In genomic region chr10:79788386-79789158, GRCm38 (mm10) we compare ENCODE assay signal across 8 mouse cellular contexts. TPM values are rescaled to one million over a fixed set of nuclear protein-coding genes. Genes with fewer than 3 reads are reported as not detected.
DNase-seq lines count a peak whose midpoint lies in the region; ATAC-seq and TF ChIP-seq lines count a peak whose summit lies in the region.

No protein-coding gene starts in this region.

- 29% methylated on average over 7 of the region's 7 CpGs for WGBS in cerebellum, adult 2 months
- WGBS in neural tube, embryonic 11.5 days: 32% methylated on average over 7 of the region's 7 CpGs

- TF ChIP-seq POLR2A in MEL (IDR thresholded peaks at IDR 0.05; ENCODE audit: control insufficient read depth in 1 of 2, insufficient read depth in 1 of 2, low read depth in 1 of 2, low read length in 2 of 2, poor library complexity in 1 of 2): no peak
- no peak for TF ChIP-seq POLR2A in cerebellum, adult 2 months (IDR thresholded peaks at IDR 0.05; ENCODE audit: borderline replicate concordance, insufficient read depth, low read length)

- TF ChIP-seq CTCF in MEL (IDR thresholded peaks at IDR 0.05 in 2 of 3, conservative IDR thresholded peaks at IDR 0.05 in 1 of 3; ENCODE audit: control insufficient read depth in 1 of 3, insufficient read depth in 1 of 3, low read depth in 2 of 3, low read length in 3 of 3, poor library complexity in 1 of 3, severe bottlenecking in 1 of 3): peak; percentile 66 to 96 (median 90)
- TF ChIP-seq CTCF in cerebellum, adult 2 months (IDR thresholded peaks at IDR 0.05; ENCODE audit: borderline replicate concordance, insufficient read depth, low read depth, low read length): peak; percentile 78

- no peak overlapping the region; the same call in 1 of the 2 replicates for H3K27ac ChIP-seq in MEL (ENCODE audit: control insufficient read depth, low read depth, low read length)
- no peak overlapping the region for H3K27ac ChIP-seq in cerebellum, adult 2 months (ENCODE audit: insufficient read depth, low read length)
- no peak overlapping the region for H3K27ac ChIP-seq in neural tube, embryonic 11.5 days (ENCODE audit: low read depth, low read length)

- DNase-seq in layer of hippocampus, adult 11-12 months (ENCODE audit: low spot score): peak; percentile 84
- DNase-seq in layer of hippocampus, adult 9-11 months: no peak
- peak; percentile 83 for DNase-seq in MEL (ENCODE audit: low read depth, low spot score)
- DNase-seq in cerebellum, adult 2 months: peak; percentile 70 to 84
- peak; percentile 82 for DNase-seq in left cerebral cortex, postnatal 4 days
- peak; percentile 75 for DNase-seq in neural tube, embryonic 11.5 days (ENCODE audit: low spot score)
- peak; percentile 72 to 79 for DNase-seq in thymus, postnatal 36 days

- ATAC-seq in granulocyte monocyte progenitor cell, adult 5-6 weeks (replicated peaks; ENCODE audit: poor library complexity, severe bottlenecking): peak; percentile 54
- no peak for ATAC-seq in neural tube, embryonic 11.5 days (ENCODE audit: insufficient read depth, low FRiP score, low TSS enrichment)

- H3K9me3 ChIP-seq in MEL (replicated peaks; ENCODE audit: insufficient read depth, low read length): no peaks in the 10 kb centered on the region
- H3K9me3 ChIP-seq in neural tube, embryonic 11.5 days (ENCODE audit: control insufficient read depth, low read length): no peaks in the 10 kb centered on the region

- H3K36me3 ChIP-seq in MEL (ENCODE audit: control insufficient read depth in 1 of 2, insufficient read depth in 2 of 2, low read length in 2 of 2): no peaks in the 10 kb centered on the region; a peak in 1 of 4 replicates
- H3K36me3 ChIP-seq in neural tube, embryonic 11.5 days (ENCODE audit: control insufficient read depth, insufficient read depth, low read length): no peaks in the 10 kb centered on the region

- TF ChIP-seq EP300 in MEL (IDR thresholded peaks at IDR 0.05; ENCODE audit: low read depth in 1 of 2, low read length in 2 of 2): no peak

- TF ChIP-seq RAD21 in MEL (IDR thresholded peaks at IDR 0.05; ENCODE audit: low read depth, low read length): peak; percentile 85

- H3K9ac ChIP-seq in MEL (ENCODE audit: control insufficient read depth, low read depth, low read length, poor library complexity, severe bottlenecking): peak overlapping the region; percentile 42
- H3K9ac ChIP-seq in neural tube, embryonic 11.5 days (ENCODE audit: low read length): no peak overlapping the region

- H3K4me3 ChIP-seq in MEL (ENCODE audit: control insufficient read depth in 1 of 2, insufficient read depth in 1 of 2, low read depth in 2 of 2, low read length in 2 of 2): peak overlapping the region in 1 of 2 experiments; percentile 29; a peak in 2 of 4 replicates
- H3K4me3 ChIP-seq in cerebellum, adult 2 months (replicated peaks; ENCODE audit: insufficient read depth, low read depth, low read length): no peak overlapping the region
- H3K4me3 ChIP-seq in neural tube, embryonic 11.5 days (ENCODE audit: low read depth, low read length): no peak overlapping the region

- no peaks in the 10 kb centered on the region for H3K27me3 ChIP-seq in MEL (ENCODE audit: control insufficient read depth in 1 of 2, insufficient read depth in 2 of 2, low read length in 2 of 2)
- no peaks in the 10 kb centered on the region for H3K27me3 ChIP-seq in cerebellum, adult 2 months (ENCODE audit: control insufficient read depth, insufficient read depth, low read length)
- peaks cover 3% of the 10 kb centered on the region; the same call in 1 of the 2 replicates for H3K27me3 ChIP-seq in neural tube, embryonic 11.5 days (ENCODE audit: control insufficient read depth, insufficient read depth, low read length)

- H3K79me2 ChIP-seq in MEL (ENCODE audit: control insufficient read depth, insufficient read depth, low read length, poor library complexity): no peaks in the 10 kb centered on the region

- H3K4me2 ChIP-seq in neural tube, embryonic 11.5 days (ENCODE audit: low read depth): no peak overlapping the region

- intact Hi-C loops in left cerebral cortex, postnatal 4 days (cut with DNase I): no loop called here

- peaks cover 0 to 10% of the 10 kb centered on the region in 2 experiments; a peak in 3 of 4 replicates for H3K4me1 ChIP-seq in MEL (ENCODE audit: control insufficient read depth in 1 of 2, insufficient read depth in 2 of 2, low read length in 2 of 2)
- peaks cover 10% of the 10 kb centered on the region for H3K4me1 ChIP-seq in cerebellum, adult 2 months (ENCODE audit: control insufficient read depth, insufficient read depth, low read length)
- H3K4me1 ChIP-seq in neural tube, embryonic 11.5 days (ENCODE audit: control insufficient read depth, insufficient read depth, low read length): 0 out of 2 replicates have a peak, but pooled peaks cover 4% of the 10 kb centered on the region

TF ChIP-seq in MEL, 35 proteins besides CTCF, POLR2A, EP300 and RAD21 (continues in another document):
- peak; percentile 9; the same call in 1 of the 2 replicates for TF ChIP-seq BHLHE40 (IDR thresholded peaks at IDR 0.05; ENCODE audit: borderline replicate concordance, low read depth, low read length)
- no peak for TF ChIP-seq ELF1 (IDR thresholded peaks at IDR 0.05; ENCODE audit: low read depth, low read length)
- TF ChIP-seq ZC3H11A (IDR thresholded peaks at IDR 0.05; ENCODE audit: low read depth, low read length): peak; percentile 69
- 0 out of 2 replicates have a peak, but pooled peaks have one; percentile 9 for TF ChIP-seq TCF12 (IDR thresholded peaks at IDR 0.05; ENCODE audit: low read depth, low read length)
- peak; percentile 41; the same call in 1 of the 2 replicates for TF ChIP-seq MXI1 (IDR thresholded peaks at IDR 0.05; ENCODE audit: low read depth, low read length)
- TF ChIP-seq HCFC1 (IDR thresholded peaks at IDR 0.05; ENCODE audit: low read depth, low read length): 0 out of 2 replicates have a peak, but pooled peaks have one; percentile 21
- TF ChIP-seq SMC3 (IDR thresholded peaks at IDR 0.05; ENCODE audit: low read depth, low read length): peak; percentile 81
- no peak for TF ChIP-seq ZMIZ1 (IDR thresholded peaks at IDR 0.05; ENCODE audit: low read depth, low read length)
- no peak for TF ChIP-seq MAFK (IDR thresholded peaks at IDR 0.05; ENCODE audit: borderline replicate concordance, low read depth, low read length)
- TF ChIP-seq SIN3A (IDR thresholded peaks at IDR 0.05; ENCODE audit: low read length): peak; percentile 52; the same call in 1 of the 2 replicates
- TF ChIP-seq JUND (IDR thresholded peaks at IDR 0.05; ENCODE audit: low read depth, low read length): no peak

RNA-seq across cellular contexts. Expression of gene Prss57, which starts 2.2 kb away (rescaled TPM):
- 0.39 and 0.50 TPM in 2 replicates for total RNA-seq in MEL (2012; rRNA removed)
- under 1 TPM in 1 of 2 experiments, not detected in 1; 0.70 TPM for polyA plus RNA-seq in MEL (2012; ENCODE audit: insufficient read depth in 1 of 2, insufficient read length in 2 of 2, low read depth in 1 of 2, low replicate concordance in 2 of 2, missing spikeins in 1 of 2)
- polyA plus RNA-seq in cerebellum, adult 2 months (2012; rRNA removed): 0.16 and 0.19 TPM in 2 replicates
- total RNA-seq in granulocyte monocyte progenitor cell, adult 5-6 weeks (2014; fragmentation: Nextera tagmentation): 172 and 215 TPM in 2 replicates
- total RNA-seq in granulocyte monocyte progenitor cell, adult 5-6 weeks (2017): 77.4 and 86.7 TPM in 2 replicates
- under 1 TPM in 1 of 2 experiments, not detected in 1; 0.52 TPM for total RNA-seq in left cerebral cortex, postnatal 4 days (2021)
- 0.23 TPM in 1 of 2 replicates, not detected in the other for polyA plus RNA-seq in neural tube, embryonic 11.5 days (2014; fragmentation: Nextera tagmentation; extraction: Ambion mirVana)

RNA-seq across cellular contexts. Expression of gene Palm, which starts 4.8 kb away (rescaled TPM):
- 4.8 TPM in 2 replicates for total RNA-seq in MEL (2012; rRNA removed)
- polyA plus RNA-seq in MEL (2012; ENCODE audit: insufficient read depth in 1 of 2, insufficient read length in 2 of 2, low read depth in 1 of 2, low replicate concordance in 2 of 2, missing spikeins in 1 of 2): 10 to 100 TPM in 1 of 2 experiments, not detected in 1; 15.5 TPM
- 140 and 143 TPM in 2 replicates for polyA plus RNA-seq in cerebellum, adult 2 months (2012; rRNA removed)
- total RNA-seq in granulocyte monocyte progenitor cell, adult 5-6 weeks (2014; fragmentation: Nextera tagmentation): 80.1 and 110 TPM in 2 replicates
- total RNA-seq in granulocyte monocyte progenitor cell, adult 5-6 weeks (2017): 35.6 and 48.6 TPM in 2 replicates
- total RNA-seq in left cerebral cortex, postnatal 4 days (2021): 100 to 1,000 TPM; 404 to 409 TPM
- polyA plus RNA-seq in neural tube, embryonic 11.5 days (2014; fragmentation: Nextera tagmentation; extraction: Ambion mirVana): 150 and 155 TPM in 2 replicates

RNA-seq across cellular contexts. Expression of gene Fstl3, which starts 11.5 kb away (rescaled TPM):
- total RNA-seq in MEL (2012; rRNA removed): 2.2 and 4.3 TPM in 2 replicates
- 1 to 10 TPM in 1 of 2 experiments, not detected in 1; 7.1 TPM for polyA plus RNA-seq in MEL (2012; ENCODE audit: insufficient read depth in 1 of 2, insufficient read length in 2 of 2, low read depth in 1 of 2, low replicate concordance in 2 of 2, missing spikeins in 1 of 2)
- polyA plus RNA-seq in cerebellum, adult 2 months (2012; rRNA removed): 2.2 and 2.5 TPM in 2 replicates
- 4.6 TPM in 1 of 2 replicates, not detected in the other for total RNA-seq in granulocyte monocyte progenitor cell, adult 5-6 weeks (2014; fragmentation: Nextera tagmentation)
- total RNA-seq in granulocyte monocyte progenitor cell, adult 5-6 weeks (2017): 0.62 and 1.4 TPM in 2 replicates
- total RNA-seq in left cerebral cortex, postnatal 4 days (2021): 1 to 10 TPM; 2.5 to 3.2 TPM
- polyA plus RNA-seq in neural tube, embryonic 11.5 days (2014; fragmentation: Nextera tagmentation; extraction: Ambion mirVana): 1.3 and 1.7 TPM in 2 replicates

RNA-seq across cellular contexts. Expression of gene Rnf126, which starts 21.8 kb away (rescaled TPM):
- 78.8 and 84.8 TPM in 2 replicates for total RNA-seq in MEL (2012; rRNA removed)
- 100 to 1,000 TPM; 174 to 184 TPM for polyA plus RNA-seq in MEL (2012; ENCODE audit: insufficient read depth in 1 of 2, insufficient read length in 2 of 2, low read depth in 1 of 2, low replicate concordance in 2 of 2, missing spikeins in 1 of 2)
- polyA plus RNA-seq in cerebellum, adult 2 months (2012; rRNA removed): 126 and 127 TPM in 2 replicates
- total RNA-seq in granulocyte monocyte progenitor cell, adult 5-6 weeks (2014; fragmentation: Nextera tagmentation): 32.1 and 64.5 TPM in 2 replicates
- total RNA-seq in granulocyte monocyte progenitor cell, adult 5-6 weeks (2017): 17.3 and 28.2 TPM in 2 replicates
- 10 to 100 TPM; 85.0 to 95.3 TPM for total RNA-seq in left cerebral cortex, postnatal 4 days (2021)
- 99.7 and 101 TPM in 2 replicates for polyA plus RNA-seq in neural tube, embryonic 11.5 days (2014; fragmentation: Nextera tagmentation; extraction: Ambion mirVana)

RNA-seq across cellular contexts. Expression of gene Misp, which starts 32.2 kb away (rescaled TPM):
- not detected in 2 replicates for total RNA-seq in MEL (2012; rRNA removed)
- polyA plus RNA-seq in MEL (2012; ENCODE audit: insufficient read depth in 1 of 2, insufficient read length in 2 of 2, low read depth in 1 of 2, low replicate concordance in 2 of 2, missing spikeins in 1 of 2): not detected
- polyA plus RNA-seq in cerebellum, adult 2 months (2012; rRNA removed): 0.29 and 0.41 TPM in 2 replicates
- 0.34 TPM in 1 of 2 replicates, not detected in the other for total RNA-seq in granulocyte monocyte progenitor cell, adult 5-6 weeks (2014; fragmentation: Nextera tagmentation)
- 0.82 TPM in 1 of 2 replicates, not detected in the other for total RNA-seq in granulocyte monocyte progenitor cell, adult 5-6 weeks (2017)
- total RNA-seq in left cerebral cortex, postnatal 4 days (2021): under 1 TPM; 0.46 to 0.76 TPM
- polyA plus RNA-seq in neural tube, embryonic 11.5 days (2014; fragmentation: Nextera tagmentation; extraction: Ambion mirVana): 0.77 and 1.6 TPM in 2 replicates

Comparison
In these comparisons a context has a peak if more than half of its experiments do, and no peak if none do; other contexts are left out.
1. RNA of gene Prss57, which starts 2.2 kb away (total RNA-seq): 77.4 to 215 TPM in granulocyte monocyte progenitor cell, adult 5-6 weeks; 0.52 TPM in left cerebral cortex, postnatal 4 days and 0.39 to 0.50 TPM in MEL; every median in the first group is over 10 times any median in the second.